Mouse (Mus musculus): ENCODE data around the gene Fam155a.

The Fam155a gene

GRCm38 (mm10) chr8:9470114-9470513 lies 300.8 kb downstream of the Fam155a start:
- DNase-seq: no peak

GRCm38 (mm10) chr8:9461111-9461510 lies 309.9 kb downstream of the Fam155a start:
- no peak for DNase-seq

GRCm38 (mm10) chr8:9460707-9461106 lies 310.3 kb downstream of the Fam155a start:
- DNase-seq: no peak

- no peak for DNase-seq
These were observed 312.3 kb downstream of the Fam155a start for GRCm38 (mm10) chr8:9458614-9459013.

- DNase-seq: no peak
These were observed 315.8 kb downstream of the Fam155a start for GRCm38 (mm10) chr8:9455138-9455537.

- no peak for DNase-seq
These were observed 317.2 kb downstream of the Fam155a start for GRCm38 (mm10) chr8:9453742-9454141.

- peak; percentile 6 to 8 for DNase-seq
These were observed 319.4 kb downstream of the Fam155a start for GRCm38 (mm10) chr8:9451543-9451942.

GRCm38 (mm10) chr8:9448613-9449012 lies 322.3 kb downstream of the Fam155a start:
- no peak for DNase-seq

GRCm38 (mm10) chr8:9437822-9438221 lies 333.1 kb downstream of the Fam155a start:
- DNase-seq: no peak

- DNase-seq: no peak
These were observed 335.5 kb downstream of the Fam155a start for GRCm38 (mm10) chr8:9435501-9435900.

GRCm38 (mm10) chr8:9432635-9433372 lies 338.2 kb downstream of the Fam155a start:
- DNase-seq: no peak

GRCm38 (mm10) chr8:9428846-9429245 lies 342.1 kb downstream of the Fam155a start:
- DNase-seq: no peak

GRCm38 (mm10) chr8:9424069-9424468 lies 346.9 kb downstream of the Fam155a start:
- DNase-seq: no peak

GRCm38 (mm10) chr8:9423590-9423989 lies 347.4 kb downstream of the Fam155a start:
- DNase-seq: no peak

- DNase-seq: no peak
These were observed 347.8 kb downstream of the Fam155a start for GRCm38 (mm10) chr8:9423184-9423583.

GRCm38 (mm10) chr8:9418856-9419800 lies 351.8 kb downstream of the Fam155a start:
- no peak for DNase-seq

GRCm38 (mm10) chr8:9416189-9416588 lies 354.8 kb downstream of the Fam155a start:
- DNase-seq: no peak

GRCm38 (mm10) chr8:9408480-9408879 lies 362.5 kb downstream of the Fam155a start:
- DNase-seq: no peak

- DNase-seq: no peak
These were observed 364.8 kb downstream of the Fam155a start for GRCm38 (mm10) chr8:9406204-9406603.

- no peak for DNase-seq
These were observed 366.3 kb downstream of the Fam155a start for GRCm38 (mm10) chr8:9404651-9405050.

GRCm38 (mm10) chr8:9402393-9402792 lies 368.6 kb downstream of the Fam155a start:
- DNase-seq: no peak

- no peak for DNase-seq
These were observed 372.2 kb downstream of the Fam155a start for GRCm38 (mm10) chr8:9398606-9399263.

- DNase-seq: no peak
These were observed 372.9 kb downstream of the Fam155a start for GRCm38 (mm10) chr8:9398040-9398439.
